Mouse (Mus musculus) intestine, embryonic 16.5 days (tissue): Measurements from ENCODE around the gene S100b. TPM values are rescaled to one million over a fixed set of nuclear protein-coding genes. Genes with fewer than 3 reads are reported as not detected.

ENCODE experiments used
- ATAC-seq: fragments of 200-750 bp; cut with Nextera tagmentation; 2 replicates; pipeline ENCODE4 v1.8.0; 2017; ENCODE audit warnings: moderate TSS enrichment, moderate library complexity
- H3K27ac ChIP-seq: fragments of 300-500 bp; sonication (generic); 2 replicates; pipeline ENCODE4 v1.5.1; 2014; ENCODE audit warnings: mild to moderate bottlenecking, low read length
- H3K27me3 ChIP-seq: fragments of 300-500 bp; sonication (generic); replicated peaks from 2 replicates; pipeline ENCODE4 v1.6.1; 2014; ENCODE audit warnings: low read length, control low read depth, mixed read lengths; ENCODE audit not compliant: control insufficient read depth, insufficient read depth
- H3K36me3 ChIP-seq: fragments of 300-500 bp; sonication (generic); 2 replicates; pipeline ENCODE4 v1.6.1; 2014; ENCODE audit warnings: low read length, control low read depth; ENCODE audit not compliant: control insufficient read depth, insufficient read depth
- H3K4me1 ChIP-seq: fragments of 300-500 bp; sonication (generic); 2 replicates; pipeline ENCODE4 v1.6.1; 2014; ENCODE audit warnings: low read length, control low read depth, mixed read lengths; ENCODE audit not compliant: control insufficient read depth, insufficient read depth
- H3K4me2 ChIP-seq: fragments of 300-500 bp; sonication (generic); 2 replicates; pipeline ENCODE4 v1.6.1; 2014; ENCODE audit warnings: low read depth, low read length, control low read depth
- H3K4me3 ChIP-seq: fragments of 300-500 bp; sonication (generic); 2 replicates; pipeline ENCODE4 v1.5.1; 2014; ENCODE audit warnings: mild to moderate bottlenecking, low read length
- H3K9ac ChIP-seq: fragments of 300-500 bp; sonication (generic); 2 replicates; pipeline ENCODE4 v1.6.1; 2014; ENCODE audit warnings: low read depth, low read length
- H3K9me3 ChIP-seq: fragments of 300-500 bp; sonication (generic); 2 replicates; pipeline ENCODE4 v1.6.1; 2016; ENCODE audit warnings: low read length, control low read depth; ENCODE audit not compliant: control insufficient read depth
- WGBS: fragments of 180-500 bp; shearing (Covaris S2); extraction: QIAGEN DNeasy Blood & Tissue Kit; methylation state at CpG from one replicate; pipeline ENCODE4 v1.1.7; 2014; 5-methylcytosine and 5-hydroxymethylcytosine counted together
- microRNA counts: library from miRNA; unstranded; fragments of <30 nt; microRNA quantifications from one replicate; lab custom pipeline; 2016
- microRNA-seq: library from miRNA; unstranded; fragments of <30 nt; microRNA quantifications from one replicate; pipeline ENCODE4, GENCODE M21; 2016
- polyA plus RNA-seq: library from polyadenylated mRNA; unstranded; fragments of >200 nt; fragmentation: Nextera tagmentation; extraction: Ambion mirVana; gene quantifications from 2 replicates; pipeline ENCODE4 v1.2.1, GENCODE M21; 2015

Gene S100b
- polyA plus RNA-seq, 1 experiment from 2014 or later = 2.4 TPM

DNA sequence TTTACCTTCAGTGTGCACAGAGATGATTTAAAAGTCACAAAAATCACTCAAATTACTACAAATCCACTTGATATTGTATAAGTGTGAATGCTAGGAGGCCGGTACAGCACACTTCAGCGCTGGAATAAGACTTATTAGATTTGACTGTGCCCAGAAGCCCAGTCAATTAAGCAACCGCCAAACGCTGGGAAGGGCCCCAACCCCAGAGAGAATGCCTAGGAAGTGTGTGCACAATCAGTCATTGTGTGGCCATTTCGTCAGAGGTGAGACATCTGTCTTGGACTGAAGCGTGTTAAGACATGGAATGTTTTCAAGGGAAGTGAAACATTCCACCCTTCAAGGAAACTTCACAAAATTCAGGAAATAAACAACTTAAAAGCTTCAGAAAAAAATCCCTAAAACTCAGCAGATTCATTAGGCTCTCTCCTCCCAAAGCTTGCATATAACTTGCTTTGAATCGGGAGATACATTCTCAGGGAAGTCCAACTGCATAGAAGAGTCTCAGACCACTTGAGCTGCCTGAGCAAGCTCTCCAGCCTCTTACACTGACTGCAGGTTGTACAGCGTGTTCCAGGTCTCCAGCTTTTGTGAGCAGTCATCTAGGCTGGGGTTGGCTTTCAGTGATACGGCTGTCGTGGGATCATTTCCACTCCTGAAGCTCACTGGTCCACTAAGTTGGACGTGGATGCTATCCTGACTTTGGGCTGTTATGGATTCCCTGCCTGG, 34.8 kb downstream of the S100b start:
- H3K36me3 ChIP-seq = peaks cover 18% of the 10 kb centered on the region
- no peaks in the 10 kb centered on the region for H3K9me3 ChIP-seq
- H3K4me2 ChIP-seq = no peak overlapping the region
- no peak overlapping the region for H3K27ac ChIP-seq
- ATAC-seq = no peak
- H3K4me3 ChIP-seq = no peak overlapping the region
- H3K9ac ChIP-seq = no peak overlapping the region
- 77% methylated on average over 11 of the region's 11 CpGs for WGBS
- H3K27me3 ChIP-seq = no peaks in the 10 kb centered on the region
- no peaks in the 10 kb centered on the region for H3K4me1 ChIP-seq

DNA sequence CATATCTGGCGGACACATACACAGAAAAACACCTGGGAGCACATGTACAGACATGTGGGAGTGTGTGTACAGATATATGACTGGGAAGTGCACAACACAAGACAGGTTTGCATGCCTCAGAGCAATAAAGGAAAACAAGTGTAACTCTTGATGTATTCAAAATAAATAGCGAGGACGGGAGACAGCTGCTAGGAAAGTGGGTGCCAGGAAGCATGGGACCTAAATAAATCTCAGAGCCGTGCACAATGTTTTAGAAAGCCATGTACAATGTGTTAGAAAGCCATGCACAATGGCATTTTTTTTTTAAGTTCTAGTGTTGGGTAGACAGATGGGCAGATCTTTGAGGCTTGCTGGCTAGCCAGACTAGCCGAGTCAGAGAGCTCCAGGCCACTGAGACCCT, 35.4 kb downstream of the S100b start:
- Histone ChIP-seq H3K4me1 (no peaks in the 10 kb centered on the region), H3K9me3 (no peaks in the 10 kb centered on the region), H3K27ac (no peak overlapping the region), H3K36me3 (peaks cover 18% of the 10 kb centered on the region), H3K4me2 (no peak overlapping the region), H3K4me3 (no peak overlapping the region), H3K27me3 (no peaks in the 10 kb centered on the region), H3K9ac (no peak overlapping the region)
- 82% methylated on average over 5 of the region's 5 CpGs for WGBS
- ATAC-seq = no peak

DNA sequence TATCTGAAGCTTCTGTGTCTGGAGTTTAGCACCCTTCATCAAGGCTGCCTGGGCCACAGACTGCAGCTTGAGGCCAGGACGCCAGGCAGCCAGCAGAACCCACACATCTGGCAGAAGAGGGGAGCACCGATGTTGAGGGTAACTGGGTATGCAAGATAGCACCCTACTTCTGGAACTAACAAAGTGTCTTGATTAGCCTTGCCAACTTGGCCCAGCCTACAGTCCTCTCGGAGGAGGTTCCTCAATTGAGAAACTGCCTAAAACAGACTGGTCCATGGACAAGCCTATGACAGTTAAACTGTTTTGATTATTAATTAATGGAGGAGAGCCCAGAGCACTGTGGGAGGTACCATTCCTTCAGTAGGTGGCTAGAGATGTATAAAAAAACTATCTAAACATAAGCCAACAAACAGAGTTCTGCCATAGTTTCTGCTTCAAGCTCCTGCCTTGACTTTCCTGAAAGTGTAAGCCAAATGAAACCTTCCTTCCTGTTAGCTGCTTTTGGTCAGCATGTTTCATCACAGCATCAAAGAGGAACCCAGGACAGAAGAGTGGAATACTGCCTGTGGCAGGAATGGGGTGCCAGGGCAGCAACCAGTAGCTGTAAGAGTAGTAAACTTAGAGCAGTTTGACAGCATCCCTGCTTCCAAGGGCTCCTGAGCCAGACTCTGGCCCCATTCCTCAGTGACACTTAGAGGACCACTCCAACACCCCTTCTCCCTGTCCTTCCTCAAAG, 36.5 kb downstream of the S100b start:
- H3K36me3 ChIP-seq = peaks cover 21% of the 10 kb centered on the region

DNA sequence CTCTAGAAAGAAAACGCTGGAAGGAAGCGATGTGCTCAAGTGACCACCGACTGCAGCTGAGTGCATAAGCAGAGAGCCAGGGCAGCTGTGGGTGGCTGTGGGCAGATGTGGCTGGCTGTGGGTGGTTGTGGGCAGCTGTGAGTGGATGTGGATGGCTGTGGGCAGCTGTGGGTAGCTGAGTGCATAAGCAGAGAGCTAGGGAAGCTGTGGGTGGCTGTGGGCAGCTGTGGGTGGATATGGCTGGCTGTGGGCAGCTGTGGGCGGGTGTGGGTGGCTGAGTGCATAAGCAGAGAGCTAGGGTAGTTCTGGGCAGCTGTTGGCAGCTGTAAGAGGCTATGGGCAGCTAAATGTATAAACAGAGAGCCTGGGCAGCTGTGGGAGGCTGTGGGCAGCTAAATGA, 39.6 kb downstream of the S100b start:
- Histone ChIP-seq H3K36me3 (peaks cover 16% of the 10 kb centered on the region), H3K4me2 (no peak overlapping the region), H3K9me3 (no peaks in the 10 kb centered on the region), H3K4me1 (no peaks in the 10 kb centered on the region), H3K4me3 (no peak overlapping the region), H3K27ac (no peak overlapping the region), H3K9ac (no peak overlapping the region), H3K27me3 (no peaks in the 10 kb centered on the region)
- ATAC-seq = no peak
- 93% methylated on average over 4 of the region's 4 CpGs for WGBS

More for the DNA sequence above, 36.5 kb downstream of the S100b start:
- H3K4me2 ChIP-seq = no peak overlapping the region
- H3K9ac ChIP-seq = no peak overlapping the region
- no peaks in the 10 kb centered on the region for H3K9me3 ChIP-seq
- 84% methylated on average over 3 of the region's 3 CpGs for WGBS
- no peak for ATAC-seq
- H3K27me3 ChIP-seq = no peaks in the 10 kb centered on the region
- H3K4me3 ChIP-seq = no peak overlapping the region
- H3K4me1 ChIP-seq = no peaks in the 10 kb centered on the region
- H3K27ac ChIP-seq = no peak overlapping the region

DNA sequence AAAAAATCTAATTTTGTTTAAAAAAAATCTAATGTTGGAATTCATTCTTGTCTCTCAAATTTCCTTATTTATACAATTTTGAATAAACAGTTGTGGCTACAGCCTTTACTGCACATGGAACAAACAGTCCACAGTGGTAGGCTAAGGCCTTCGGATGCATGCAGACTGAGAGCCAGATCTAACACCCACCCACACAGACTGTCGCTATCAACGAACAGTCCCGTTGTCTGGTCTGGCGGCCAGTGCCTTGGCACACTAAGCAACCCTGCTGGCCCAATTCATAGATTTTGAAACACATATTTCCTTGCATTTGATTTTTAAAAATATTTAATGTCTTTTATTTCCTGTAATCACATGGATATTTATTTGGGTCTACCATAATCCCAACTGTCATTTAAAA, 46.5 kb downstream of the S100b start:
- WGBS = 90% methylated on average over 5 of the region's 5 CpGs
- H3K36me3 ChIP-seq = peaks cover 12% of the 10 kb centered on the region
- no peaks in the 10 kb centered on the region for H3K4me1 ChIP-seq
- H3K9ac ChIP-seq = no peak overlapping the region
- no peaks in the 10 kb centered on the region for H3K27me3 ChIP-seq
- no peak overlapping the region for H3K4me2 ChIP-seq
- H3K4me3 ChIP-seq = no peak overlapping the region
- no peak for ATAC-seq
- no peaks in the 10 kb centered on the region for H3K9me3 ChIP-seq
- H3K27ac ChIP-seq = no peak overlapping the region

DNA sequence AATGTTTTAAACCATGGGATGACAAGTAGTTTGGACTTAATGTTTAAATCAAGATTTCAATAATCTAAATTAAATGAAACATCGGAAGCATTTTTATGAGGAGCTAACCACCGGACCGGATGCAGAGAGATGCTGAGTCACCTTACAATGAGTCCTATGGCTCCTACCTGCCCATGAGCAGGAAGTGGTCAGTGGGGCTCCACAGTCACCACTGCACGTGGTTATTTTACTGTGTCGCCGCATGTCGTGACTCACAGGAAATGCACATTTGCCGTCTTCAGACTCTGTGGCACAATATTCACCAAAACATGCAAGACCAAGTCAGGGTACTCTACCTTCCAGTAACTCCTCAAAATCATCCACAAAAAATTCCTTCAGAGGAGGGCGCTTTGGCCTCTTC, 53.1 kb downstream of the S100b start:
- no peak for ATAC-seq
- no peak overlapping the region for H3K4me2 ChIP-seq
- H3K9me3 ChIP-seq = no peaks in the 10 kb centered on the region
- no peak overlapping the region for H3K27ac ChIP-seq
- H3K36me3 ChIP-seq = peaks cover 15% of the 10 kb centered on the region
- no peaks in the 10 kb centered on the region for H3K4me1 ChIP-seq
- no peak overlapping the region for H3K4me3 ChIP-seq
- WGBS = 91% methylated on average over 9 of the region's 9 CpGs
- H3K27me3 ChIP-seq = no peaks in the 10 kb centered on the region
- no peak overlapping the region for H3K9ac ChIP-seq

MicroRNAs within 50 kb of the gene (microRNA counts, 519-probe panel; counts per million panel counts)
- microRNA mmu-miR-678 (lab: Ali Mortazavi, UCI) = 1,892 counts per million, percentile 37 among the panel's probes with 10 or more counts

Small RNAs within 50 kb of the gene (microRNA-seq; reads per million reads assigned to microRNA genes)
- not detected for gene Mir678

Other genes with a start within 250 kb of the S100b start
- 16.4 and 16.6 TPM in 2 replicates for gene Zfp280b, start 221.2 kb upstream of the S100b start, polyA plus RNA-seq
- gene Slc5a4b, start 142.9 kb upstream of the S100b start, polyA plus RNA-seq = 0.73 and 1.4 TPM in 2 replicates
- 0.21 and 0.28 TPM in 2 replicates for gene Slc5a4a, start 106.4 kb upstream of the S100b start, polyA plus RNA-seq
- gene Prmt2, start 16.0 kb upstream of the S100b start, polyA plus RNA-seq = 42.6 and 44.2 TPM in 2 replicates
- 6.3 and 7.8 TPM in 2 replicates for gene Dip2a, start 91.4 kb downstream of the S100b start, polyA plus RNA-seq
- gene AC141477.1, start 186.6 kb downstream of the S100b start, polyA plus RNA-seq = not detected in 2 replicates
- gene Pcnt, start 188.9 kb downstream of the S100b start, polyA plus RNA-seq = 10.1 and 10.7 TPM in 2 replicates
- not detected in 2 replicates for gene 2610028H24Rik, start 195.2 kb downstream of the S100b start, polyA plus RNA-seq
- gene Mcm3ap, start 215.1 kb downstream of the S100b start, polyA plus RNA-seq = 34.1 and 34.4 TPM in 2 replicates
- gene Ybey, start 215.3 kb downstream of the S100b start, polyA plus RNA-seq = 5.5 TPM in 2 replicates